Mouse (Mus musculus) brown adipose tissue, adult 24 weeks (tissue): Measurements from ENCODE around the gene Ier3. TPM values are rescaled to one million over a fixed set of nuclear protein-coding genes. Genes with fewer than 3 reads are reported as not detected.
"Not testable (repeated sequence)": the region's sequence is repeated elsewhere in the genome, so short reads cannot be mapped to it uniquely, and the experiment has no call there.

Experiments
- H3K27ac ChIP-seq: fragments of 200-500 bp; replicated peaks from 2 replicates; pipeline ENCODE4 v1.5.1; 2012; ENCODE audit warnings: low read depth, mild to moderate bottlenecking, low read length
- H3K4me1 ChIP-seq: fragments of 200-500 bp; 2 replicates; pipeline ENCODE4 v1.6.1; 2012; ENCODE audit warnings: low read length, mixed read lengths; ENCODE audit not compliant: control insufficient read depth, insufficient read depth, insufficient read length
- H3K4me3 ChIP-seq: fragments of 200-500 bp; 2 replicates; pipeline ENCODE4 v1.5.1; 2012; ENCODE audit warnings: low read depth, mild to moderate bottlenecking, low read length, moderate library complexity; ENCODE audit not compliant: insufficient read depth
- polyA plus RNA-seq: library from polyadenylated mRNA; stranded (reverse); fragments of >200 nt; gene quantifications from 2 replicates; pipeline ENCODE4 v1.2.4, GENCODE M21; 2012; ENCODE audit not compliant: missing spikeins, insufficient read depth, insufficient read length

Gene Ier3
- polyA plus RNA-seq, 1 experiment: 52.4 TPM

DNA sequence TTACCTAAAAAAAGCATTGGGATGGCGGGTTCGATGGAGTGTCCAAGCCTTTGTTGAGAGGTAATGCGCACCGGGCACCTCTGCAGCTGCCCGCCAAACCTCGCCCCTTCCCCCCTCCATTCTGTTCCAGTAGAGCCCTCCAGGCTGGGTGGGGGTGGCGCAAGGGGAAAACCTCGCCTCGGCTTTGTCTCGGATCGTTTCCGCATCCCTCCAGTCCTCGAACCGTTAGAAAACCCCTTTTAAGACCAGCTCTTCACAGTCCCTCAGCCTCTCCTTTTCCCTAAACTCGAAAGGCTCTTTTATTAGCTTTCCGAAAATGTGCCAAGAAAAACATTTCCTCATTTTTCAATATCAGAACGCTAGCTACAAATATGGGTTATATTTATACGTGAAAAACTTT is 16.0 kb downstream of the Ier3 start:
- Histone ChIP-seq H3K4me1 (no peaks in the 10 kb centered on the region; the same call in 1 of the 2 replicates), H3K27ac (peak overlapping the region; percentile 88), H3K4me3 (peak overlapping the region; percentile 91)

DNA sequence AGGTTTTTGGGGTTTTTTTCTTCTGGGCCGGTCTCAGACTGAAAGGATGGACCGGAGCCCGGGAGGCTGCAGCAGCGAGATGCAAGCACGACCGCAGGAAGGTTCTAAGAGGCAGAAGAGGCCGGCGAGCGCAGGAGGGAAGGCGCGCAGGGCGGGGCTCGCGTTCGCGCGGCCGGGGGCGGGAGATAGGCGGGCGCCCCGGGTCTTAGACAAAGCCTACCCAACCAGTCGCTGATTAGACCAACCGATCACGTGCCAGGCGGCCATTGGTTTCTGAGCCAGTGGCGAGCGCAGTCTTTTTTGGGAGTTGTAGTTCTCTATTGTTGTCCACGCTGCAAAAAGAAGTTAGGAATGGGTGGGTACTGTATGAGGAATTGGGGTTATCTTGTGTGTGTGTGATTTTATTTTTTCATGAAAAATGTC is 16.6 kb downstream of the Ier3 start, which contains the start of gene Tubb5:
TSS of gene Tubb5 (minus strand) at position 185 of the 423 bp plus-strand sequence.
- H3K27ac ChIP-seq: peak within 1 kb of the TSS; percentile 88
- H3K4me1 ChIP-seq: no peaks in the 10 kb centered on the region; the same call in 1 of the 2 replicates
- H3K4me3 ChIP-seq: peak within 1 kb of the TSS; percentile 91

DNA sequence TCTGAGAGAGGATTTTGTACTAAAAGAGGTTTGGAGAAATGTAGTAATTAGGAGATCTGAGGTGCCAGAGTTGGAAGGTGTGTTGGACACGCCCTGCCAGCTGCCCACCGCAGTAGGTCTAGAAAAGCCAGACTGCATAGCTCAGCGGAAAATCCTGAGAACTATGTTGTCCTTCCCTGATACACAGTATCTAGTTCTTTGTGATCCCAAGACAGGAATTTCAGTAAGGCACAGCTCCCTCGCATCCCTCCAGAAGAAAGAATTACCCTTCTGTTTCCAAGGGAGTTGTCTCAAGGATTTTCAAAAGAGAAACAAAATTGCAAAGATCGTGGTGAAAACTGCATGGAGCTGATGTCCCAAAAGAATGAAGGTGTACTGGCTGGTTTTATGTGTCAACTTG is 17.1 kb downstream of the Ier3 start:
- no peaks in the 10 kb centered on the region; the same call in 1 of the 2 replicates for H3K4me1 ChIP-seq
- peak overlapping the region; percentile 15; the same call in 1 of the 2 replicates for H3K4me3 ChIP-seq
- H3K27ac ChIP-seq: 0 out of 2 replicates have a peak overlapping the region, but pooled peaks have one; percentile 33

- not testable (repeated sequence) for H3K4me3 ChIP-seq, H3K27ac ChIP-seq, H3K4me1 ChIP-seq
Observed at GRCm38 (mm10) chr17:35839002-35839401, 17.5 kb downstream of the Ier3 start.

DNA sequence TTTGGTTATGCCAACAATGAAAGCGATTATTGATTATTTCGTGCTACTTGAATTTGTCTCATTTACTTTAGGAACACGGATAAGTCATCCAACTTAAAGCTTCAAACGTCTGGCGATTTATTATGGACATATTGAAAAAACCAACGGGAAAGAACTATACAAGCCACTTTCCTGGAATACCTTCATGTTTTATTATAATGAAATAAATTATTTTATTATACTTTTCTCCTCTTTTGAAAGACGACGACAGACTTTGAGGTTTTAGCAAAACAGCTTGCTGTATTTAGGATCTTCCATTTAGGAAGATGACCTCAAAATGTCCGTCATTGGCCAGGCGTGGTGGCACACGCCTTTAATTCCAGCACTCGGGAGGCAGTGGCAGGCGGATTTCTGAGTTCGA is 19.1 kb downstream of the Ier3 start:
- H3K4me3 ChIP-seq: peak overlapping the region; percentile 50
- 0 out of 2 replicates have a peak overlapping the region, but pooled peaks have one; percentile 67 for H3K27ac ChIP-seq
- no peaks in the 10 kb centered on the region for H3K4me1 ChIP-seq

GRCm38 (mm10) chr17:35841076-35841950 is 19.8 kb downstream of the Ier3 start, which contains the start of gene Mdc1:
TSS of gene Mdc1 (plus strand) at chr17:35841515.
- no peaks in the 10 kb centered on the region for H3K4me1 ChIP-seq
- peak within 1 kb of the TSS; percentile 67 for H3K27ac ChIP-seq
- peak within 1 kb of the TSS; percentile 71 for H3K4me3 ChIP-seq

GRCm38 (mm10) chr17:35842006-35842405 is 20.5 kb downstream of the Ier3 start:
- H3K27ac ChIP-seq: no peak overlapping the region

DNA sequence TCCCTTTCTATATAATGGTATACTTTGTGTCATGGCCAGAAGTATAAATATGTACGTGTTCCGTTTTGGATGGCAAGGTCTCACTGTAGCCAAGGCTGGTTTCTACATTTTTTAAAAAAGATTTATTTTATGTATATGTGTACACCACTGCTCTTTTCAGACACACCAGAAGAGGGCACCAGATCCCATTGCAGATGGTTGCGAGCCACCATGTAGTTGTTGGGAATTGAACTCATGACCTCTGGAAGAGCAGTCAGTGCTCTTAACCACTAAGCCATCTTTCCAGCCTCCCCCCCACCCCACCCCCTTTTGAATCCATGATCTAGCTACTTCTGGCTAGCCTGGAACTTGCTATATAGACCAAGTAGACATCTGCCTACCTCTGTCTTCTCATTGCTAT is 22.0 kb downstream of the Ier3 start:
- H3K27ac ChIP-seq: no peak overlapping the region
- no peaks in the 10 kb centered on the region for H3K4me1 ChIP-seq
- no peak overlapping the region for H3K4me3 ChIP-seq

More at GRCm38 (mm10) chr17:35842006-35842405, 20.5 kb downstream of the Ier3 start:
- Histone ChIP-seq H3K4me1 (no peaks in the 10 kb centered on the region), H3K4me3 (peak overlapping the region; percentile 71)

DNA sequence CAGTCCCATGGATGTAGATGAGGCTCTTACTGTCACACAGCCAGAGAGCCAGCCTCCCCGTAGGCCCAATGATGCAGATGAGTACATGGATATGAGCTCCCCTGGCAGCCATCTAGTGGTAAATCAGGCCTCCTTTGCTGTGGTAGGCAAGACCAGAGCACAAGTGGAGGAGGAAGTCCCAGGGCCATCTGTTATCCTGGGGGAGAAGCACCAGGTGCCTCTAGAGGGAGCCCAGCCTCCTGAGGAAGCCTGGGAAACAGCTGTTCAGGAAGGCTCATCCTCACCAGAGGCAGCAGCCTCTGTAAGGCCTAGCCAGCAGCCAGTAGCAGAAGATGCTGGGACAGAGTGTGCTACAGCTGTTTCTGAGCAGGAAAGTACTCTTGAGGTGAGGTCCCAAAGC is 26.6 kb downstream of the Ier3 start:
- Histone ChIP-seq H3K27ac (no peak overlapping the region), H3K4me1 (no peaks in the 10 kb centered on the region), H3K4me3 (no peak overlapping the region)

- H3K4me1 ChIP-seq: no peaks in the 10 kb centered on the region
Observed at GRCm38 (mm10) chr17:35850974-35851373, 29.5 kb downstream of the Ier3 start.

DNA sequence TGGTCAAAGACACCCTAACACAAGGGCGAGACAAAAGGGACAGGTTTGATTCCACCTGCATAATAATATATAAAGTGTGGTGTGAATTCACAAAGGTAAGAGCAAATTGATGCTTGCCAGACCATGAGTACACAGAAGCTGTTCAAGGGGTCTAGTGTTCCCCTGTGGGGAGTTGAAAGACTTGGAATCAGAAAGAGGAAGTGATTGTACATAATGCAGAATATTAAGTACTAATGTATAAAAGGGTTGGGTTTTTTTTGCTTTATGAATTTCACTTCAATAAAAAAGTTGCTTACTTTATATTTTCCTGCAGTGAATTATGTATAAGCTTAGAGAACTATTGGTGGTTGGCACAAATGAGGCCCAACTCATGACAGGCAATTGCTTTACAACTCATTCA is 37.9 kb downstream of the Ier3 start:
- H3K4me3 ChIP-seq: no peak overlapping the region
- no peaks in the 10 kb centered on the region; the same call in 1 of the 2 replicates for H3K4me1 ChIP-seq
- H3K27ac ChIP-seq: no peak overlapping the region

More at GRCm38 (mm10) chr17:35850974-35851373, 29.5 kb downstream of the Ier3 start:
- no peak overlapping the region for H3K27ac ChIP-seq
- H3K4me3 ChIP-seq: no peak overlapping the region

- Histone ChIP-seq H3K4me1 (peaks cover under 1% of the 10 kb centered on the region; the same call in 1 of the 2 replicates), H3K4me3 (no peak overlapping the region), H3K27ac (no peak overlapping the region)
Observed at GRCm38 (mm10) chr17:35859835-35860234, 38.4 kb downstream of the Ier3 start.

DNA sequence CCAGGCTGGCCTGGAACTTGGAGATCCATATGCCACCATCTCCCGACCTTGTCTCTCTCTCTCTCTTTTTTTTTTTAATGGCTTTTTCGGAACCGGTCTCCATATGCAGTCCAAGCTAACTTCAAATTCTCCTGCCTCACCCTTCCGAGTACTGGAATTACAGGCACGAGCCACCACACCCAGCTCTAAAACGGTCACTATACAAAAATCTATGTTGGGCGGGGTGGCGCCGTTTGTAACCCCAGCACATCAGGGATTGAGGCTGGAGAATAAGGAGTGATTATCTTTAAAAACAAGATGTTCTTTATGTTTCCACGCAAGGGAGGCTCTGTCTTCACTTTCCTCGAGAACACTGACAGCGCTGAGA is 39.3 kb downstream of the Ier3 start:
- Histone ChIP-seq H3K4me1 (peaks cover 3% of the 10 kb centered on the region; the same call in 1 of the 2 replicates), H3K27ac (peak overlapping the region; percentile 62; the same call in 1 of the 2 replicates), H3K4me3 (peak overlapping the region; percentile 54)

DNA sequence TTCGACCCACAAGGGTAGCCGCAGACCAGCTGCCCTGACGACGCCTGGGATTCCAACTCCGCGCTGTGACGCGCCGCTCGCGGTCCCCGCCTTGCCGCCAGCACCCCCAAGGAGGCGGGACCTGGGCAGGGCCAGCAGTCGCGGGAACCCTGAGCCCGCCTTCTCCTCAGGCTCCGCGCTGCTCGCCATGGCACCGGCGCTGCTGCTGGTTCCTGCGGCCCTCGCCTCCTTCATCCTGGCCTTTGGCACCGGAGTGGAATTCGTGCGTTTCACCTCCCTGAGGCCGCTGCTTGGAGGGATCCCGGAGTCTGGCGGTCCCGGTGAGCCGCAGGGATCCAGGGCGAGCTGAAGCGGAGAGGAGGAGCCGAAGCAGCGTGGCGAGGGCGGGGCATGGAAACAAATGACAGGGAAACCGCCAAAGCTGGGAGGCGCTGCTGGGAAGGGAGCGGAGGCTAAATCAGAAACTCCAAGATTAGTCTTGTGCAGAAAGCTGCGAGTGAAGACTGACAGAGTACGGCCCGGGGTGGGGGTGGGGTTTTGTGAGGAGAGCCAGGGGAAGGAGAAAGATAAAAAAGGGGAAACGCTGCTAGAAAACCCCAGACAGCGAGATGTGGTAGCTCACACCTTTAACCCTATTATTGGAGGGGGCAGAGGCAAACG is 39.8 kb downstream of the Ier3 start, which contains the start of gene Nrm:
TSS of gene Nrm (plus strand) at position 121 of the 660 bp plus-strand sequence.
- H3K27ac ChIP-seq: peak within 1 kb of the TSS; percentile 62; the same call in 1 of the 2 replicates

GRCm38 (mm10) chr17:35864832-35865353 is 43.4 kb downstream of the Ier3 start:
- Histone ChIP-seq H3K4me3 (peak overlapping the region; percentile 78), H3K4me1 (peaks cover 3% of the 10 kb centered on the region; the same call in 1 of the 2 replicates), H3K27ac (peak overlapping the region; percentile 99)

More for the DNA sequence above, 39.8 kb downstream of the Ier3 start, which contains the start of gene Nrm:
- peaks cover 3% of the 10 kb centered on the region; the same call in 1 of the 2 replicates for H3K4me1 ChIP-seq
- H3K4me3 ChIP-seq: peak within 1 kb of the TSS; percentile 83
